Mouse (Mus musculus) CH12.LX (cell line): ENCODE results near the gene Dbi.

Source experiments
- CHD2 ChIP-seq: IDR thresholded peaks from 2 replicates; pipeline ENCODE4 v1.6.1; 2011; ENCODE audit warnings: low read length, improper control_type of control experiment
- CTCF ChIP-seq, 2 experiments: IDR thresholded peaks in 1 of 2; conservative IDR thresholded peaks in 1 of 2; 2 replicates each; pipeline ENCODE4 v1.5.1; 2011 to 2012; ENCODE audit warnings: low read depth in 2 of 2, low read length in 2 of 2, improper control_type of control experiment in 1 of 2, inconsistent platforms in 1 of 2, mild to moderate bottlenecking in 1 of 2, moderate library complexity in 1 of 2
- ELF1 ChIP-seq: IDR thresholded peaks from 2 replicates; pipeline ENCODE4 v1.6.1; 2014; ENCODE audit warnings: low read depth, mild to moderate bottlenecking, inconsistent platforms, low read length, improper control_type of control experiment
- GABPA ChIP-seq: IDR thresholded peaks from 2 replicates; pipeline ENCODE4 v1.6.1; 2012; ENCODE audit warnings: low read depth, low read length, improper control_type of control experiment, inconsistent platforms; ENCODE audit not compliant: insufficient replicate concordance
- KAT2A ChIP-seq: IDR thresholded peaks from 2 replicates; pipeline ENCODE4 v1.6.1; 2012; ENCODE audit warnings: low read length, improper control_type of control experiment, inconsistent platforms; ENCODE audit not compliant: insufficient replicate concordance
- NELFE ChIP-seq: IDR thresholded peaks from 2 replicates; pipeline ENCODE4 v1.6.1; 2011; ENCODE audit warnings: low read depth, low read length, improper control_type of control experiment
- NRF1 ChIP-seq: IDR thresholded peaks from 2 replicates; pipeline ENCODE4 v1.6.1; 2014; ENCODE audit warnings: low read depth, mild to moderate bottlenecking, inconsistent platforms, low read length, improper control_type of control experiment, moderate library complexity
- PAX5 ChIP-seq: IDR thresholded peaks from 2 replicates; pipeline ENCODE4 v1.6.1; 2012; ENCODE audit warnings: low read length, inconsistent platforms, mixed read lengths
- POLR2A ChIP-seq: IDR thresholded peaks from 2 replicates; pipeline ENCODE4 v1.6.1; 2011; ENCODE audit warnings: low read depth, mild to moderate bottlenecking, improper control_type of control experiment, low read length
- POLR2AphosphoS2 ChIP-seq: IDR thresholded peaks from 2 replicates; pipeline ENCODE4 v1.6.1; 2011; ENCODE audit warnings: low read depth, low read length, improper control_type of control experiment
- RCOR1 ChIP-seq: conservative IDR thresholded peaks from 2 replicates; pipeline ENCODE4 v1.6.1; 2012; ENCODE audit warnings: low read depth, mild to moderate bottlenecking, inconsistent platforms, low read length, improper control_type of control experiment
- ZC3H11A ChIP-seq: IDR thresholded peaks from 2 replicates; pipeline ENCODE4 v1.6.1; 2012; ENCODE audit warnings: low read depth, mild to moderate bottlenecking, inconsistent platforms, low read length, improper control_type of control experiment

DNA sequence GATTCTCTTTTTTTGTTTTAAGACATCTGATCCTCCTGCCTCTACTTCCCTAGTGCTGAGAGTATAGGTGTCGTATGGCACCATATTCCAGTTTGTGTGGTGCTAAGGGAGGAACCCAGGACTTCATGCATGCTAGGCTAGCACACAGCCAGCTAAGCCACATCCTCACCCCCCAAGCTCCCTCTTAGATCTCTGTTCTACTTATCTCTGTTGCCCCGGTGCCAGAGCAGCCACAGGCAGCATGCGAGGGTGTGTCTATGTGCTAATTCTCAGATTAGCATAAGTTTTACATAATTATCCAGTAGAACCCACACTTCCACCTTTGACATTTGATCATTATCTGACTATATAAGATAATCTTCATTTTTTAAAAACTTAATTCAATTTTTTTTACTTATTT, 26.0 kb downstream of the Dbi start:
- no peak for TF ChIP-seq POLR2A
- TF ChIP-seq RCOR1, result no peak
- TF ChIP-seq CTCF (conservative IDR thresholded peaks at IDR 0.05 in 1 of 2, IDR thresholded peaks at IDR 0.05 in 1 of 2; ENCODE audit: low read depth in 2 of 2, low read length in 2 of 2), result no peak
- TF ChIP-seq POLR2AphosphoS2, result no peak
- TF ChIP-seq GABPA, result no peak
- TF ChIP-seq ZC3H11A, result no peak
- TF ChIP-seq KAT2A, result no peak
- TF ChIP-seq PAX5, result no peak
- TF ChIP-seq CHD2, result no peak
- no peak for TF ChIP-seq NRF1
- no peak for TF ChIP-seq NELFE
- no peak for TF ChIP-seq ELF1
